Mouse (Mus musculus) hindbrain, embryonic 10.5 days (tissue): ENCODE measurements around the gene 1810024B03Rik. TPM values are rescaled to one million over a fixed set of nuclear protein-coding genes. Genes with fewer than 3 reads are reported as not detected.

Experiments used
- DNase-seq: peaks from one replicate; pipeline ENCODE4 v3.0.0-alpha.2; 2017; ENCODE audit warnings: low spot score
- H3K27ac ChIP-seq: fragments of 300-500 bp; sonication (generic); 2 replicates; pipeline ENCODE4 v1.5.1; 2016; ENCODE audit warnings: mild to moderate bottlenecking, moderate library complexity
- H3K27me3 ChIP-seq: fragments of 300-500 bp; sonication (generic); 2 replicates; pipeline ENCODE4 v1.6.1; 2016; ENCODE audit warnings: mild to moderate bottlenecking; ENCODE audit not compliant: poor library complexity, insufficient read depth, severe bottlenecking
- H3K36me3 ChIP-seq: fragments of 300-500 bp; sonication (generic); 2 replicates; pipeline ENCODE4 v1.6.1; 2016; ENCODE audit warnings: mild to moderate bottlenecking, moderate library complexity
- H3K4me1 ChIP-seq: fragments of 300-500 bp; sonication (generic); replicated peaks from 2 replicates; pipeline ENCODE4 v1.6.1; 2016; ENCODE audit warnings: mild to moderate bottlenecking
- H3K4me3 ChIP-seq: fragments of 300-500 bp; sonication (generic); 2 replicates; pipeline ENCODE4 v1.5.1; 2016; ENCODE audit warnings: mild to moderate bottlenecking, moderate library complexity
- H3K9me3 ChIP-seq: fragments of 300-500 bp; sonication (generic); 2 replicates; pipeline ENCODE4 v1.6.1; 2016; ENCODE audit warnings: mild to moderate bottlenecking, moderate library complexity
- WGBS: fragments of 180-500 bp; shearing (Covaris S2); methylation state at CpG from one replicate; pipeline ENCODE4 v1.1.7; 2016; 5-methylcytosine and 5-hydroxymethylcytosine counted together
- polyA plus RNA-seq: library from polyadenylated mRNA; unstranded; fragments of >200 nt; fragmentation: Nextera tagmentation; extraction: Ambion mirVana; gene quantifications from 2 replicates; pipeline ENCODE4 v1.2.1, GENCODE M21; 2016

Gene 1810024B03Rik
- polyA plus RNA-seq, 1 experiment from 2014 or later, result 2.6 TPM

- peak overlapping the region; percentile 88 for H3K27ac ChIP-seq
- DNase-seq, result peak; percentile 7
Measured at GRCm38 (mm10) chr2:127142577-127143157, 65.4 kb downstream of the 1810024B03Rik start.

DNA sequence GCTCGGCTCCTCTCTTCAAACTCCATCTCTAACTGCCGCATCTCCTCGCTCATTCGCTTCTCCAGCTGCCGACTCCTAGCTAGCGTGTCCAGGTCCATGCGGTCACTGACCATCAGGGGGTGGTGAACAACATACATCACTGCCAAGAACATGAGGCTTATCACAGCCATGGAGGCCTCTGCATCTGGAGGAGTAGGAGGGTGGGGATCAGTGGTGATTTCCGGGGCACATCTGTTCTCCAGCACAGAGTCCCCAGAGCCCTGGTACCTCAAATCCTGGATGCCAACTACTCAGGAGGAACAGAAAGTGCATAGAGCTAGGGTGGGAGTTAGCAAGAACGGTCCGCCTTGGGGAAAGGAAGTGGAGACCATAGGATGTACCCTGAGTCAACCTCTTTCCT is 66.0 kb downstream of the 1810024B03Rik start:
- peak overlapping the region; percentile 68; the same call in 1 of the 2 replicates for H3K4me3 ChIP-seq
- peaks cover 16% of the 10 kb centered on the region; the same call in 1 of the 2 replicates for H3K27me3 ChIP-seq
- H3K9me3 ChIP-seq, result no peaks in the 10 kb centered on the region
- H3K4me1 ChIP-seq, result peaks cover 28% of the 10 kb centered on the region
- no peak for DNase-seq
- H3K27ac ChIP-seq, result no peak overlapping the region
- peaks cover 33% of the 10 kb centered on the region for H3K36me3 ChIP-seq
- WGBS, result 91% methylated on average over 10 of the region's 10 CpGs

More at GRCm38 (mm10) chr2:127142577-127143157, 65.4 kb downstream of the 1810024B03Rik start:
- H3K27me3 ChIP-seq, result peaks cover 16% of the 10 kb centered on the region; the same call in 1 of the 2 replicates
- WGBS, result 19% methylated on average over 6 of the region's 6 CpGs
- H3K4me3 ChIP-seq, result peak overlapping the region; percentile 68
- H3K9me3 ChIP-seq, result no peaks in the 10 kb centered on the region
- H3K36me3 ChIP-seq, result peaks cover 33% of the 10 kb centered on the region
- H3K4me1 ChIP-seq, result peaks cover 22% of the 10 kb centered on the region

- Histone ChIP-seq H3K4me3 (no peak overlapping the region), H3K4me1 (peaks cover 32% of the 10 kb centered on the region), H3K27me3 (peaks cover 14% of the 10 kb centered on the region; the same call in 1 of the 2 replicates), H3K27ac (no peak overlapping the region), H3K36me3 (peaks cover 33% of the 10 kb centered on the region), H3K9me3 (no peaks in the 10 kb centered on the region)
- WGBS, result 94% methylated on average over 7 of the region's 7 CpGs
- DNase-seq, result no peak
Measured at GRCm38 (mm10) chr2:127140011-127140410, 68.1 kb downstream of the 1810024B03Rik start.

DNA sequence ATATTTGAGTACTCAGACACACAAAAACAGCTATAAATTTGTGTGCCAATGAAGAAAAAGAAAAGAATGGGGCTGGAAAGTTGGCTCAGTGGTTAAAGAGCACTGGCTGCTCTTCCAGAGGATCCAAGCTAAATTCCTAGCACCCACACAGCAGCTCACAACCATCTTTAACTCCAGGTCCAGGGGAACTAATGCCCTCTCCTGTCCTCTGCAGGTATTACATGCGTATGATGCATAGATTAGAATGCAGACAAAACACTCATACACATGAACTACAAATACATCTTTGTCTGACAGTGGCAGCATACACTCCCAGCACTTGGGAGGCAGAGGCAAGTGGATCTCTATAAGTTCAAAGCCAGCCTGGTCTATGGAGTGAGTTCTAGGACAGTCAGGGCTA is 68.5 kb downstream of the 1810024B03Rik start:
- H3K27ac ChIP-seq, result no peak overlapping the region
- H3K36me3 ChIP-seq, result peaks cover 33% of the 10 kb centered on the region
- no peak for DNase-seq
- peaks cover 34% of the 10 kb centered on the region for H3K4me1 ChIP-seq
- H3K9me3 ChIP-seq, result no peaks in the 10 kb centered on the region
- H3K27me3 ChIP-seq, result peaks cover 11% of the 10 kb centered on the region; the same call in 1 of the 2 replicates
- H3K4me3 ChIP-seq, result no peak overlapping the region
- 95% methylated on average over 1 of the region's 1 CpGs for WGBS

DNA sequence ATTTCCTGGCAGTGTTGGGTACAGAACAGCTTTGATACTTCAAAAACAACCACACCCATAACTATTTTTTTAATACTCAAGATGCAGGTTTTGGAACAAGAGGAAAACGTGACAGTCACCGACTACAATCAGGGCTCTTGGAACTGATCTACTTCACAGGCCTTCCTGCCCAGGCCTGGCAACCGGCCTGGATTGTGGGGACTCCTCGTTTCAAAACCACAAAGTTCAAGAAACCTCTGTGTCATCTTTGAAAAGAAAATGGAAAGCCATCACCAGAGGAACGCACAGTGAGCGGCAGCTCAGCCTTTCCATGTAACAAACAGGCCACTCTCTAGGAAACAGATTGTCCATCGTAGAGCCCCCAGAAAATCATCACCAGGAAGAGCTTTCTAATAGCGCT is 69.0 kb downstream of the 1810024B03Rik start:
- Histone ChIP-seq H3K4me3 (no peak overlapping the region), H3K27me3 (peaks cover 6% of the 10 kb centered on the region; the same call in 1 of the 2 replicates), H3K9me3 (no peaks in the 10 kb centered on the region), H3K4me1 (peaks cover 39% of the 10 kb centered on the region), H3K27ac (no peak overlapping the region), H3K36me3 (peaks cover 33% of the 10 kb centered on the region)
- no peak for DNase-seq
- WGBS, result 95% methylated on average over 8 of the region's 8 CpGs

DNA sequence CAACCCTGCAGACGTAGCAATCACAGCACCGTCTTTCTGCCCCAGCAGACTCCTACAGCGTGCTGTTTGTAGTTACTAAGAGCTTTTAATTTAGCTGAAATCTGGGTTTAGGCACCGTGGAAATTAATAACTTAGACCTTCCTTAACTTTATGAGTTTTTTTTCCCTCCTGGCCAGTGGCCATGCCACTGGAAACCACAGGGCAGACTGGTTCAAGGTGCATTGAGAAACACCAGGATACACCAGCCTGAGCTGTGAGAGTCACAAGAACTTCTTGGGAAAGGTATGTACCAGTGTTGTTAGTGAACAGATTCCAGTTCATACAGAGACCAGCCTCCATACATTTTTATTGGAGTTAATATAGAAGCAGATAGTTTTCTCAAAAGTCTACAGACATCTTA is 69.6 kb downstream of the 1810024B03Rik start:
- Histone ChIP-seq H3K4me1 (peaks cover 36% of the 10 kb centered on the region), H3K27ac (no peak overlapping the region), H3K9me3 (no peaks in the 10 kb centered on the region), H3K27me3 (no peaks in the 10 kb centered on the region), H3K4me3 (no peak overlapping the region), H3K36me3 (peaks cover 33% of the 10 kb centered on the region)
- DNase-seq, result no peak
- WGBS, result 86% methylated on average over 4 of the region's 4 CpGs

DNA sequence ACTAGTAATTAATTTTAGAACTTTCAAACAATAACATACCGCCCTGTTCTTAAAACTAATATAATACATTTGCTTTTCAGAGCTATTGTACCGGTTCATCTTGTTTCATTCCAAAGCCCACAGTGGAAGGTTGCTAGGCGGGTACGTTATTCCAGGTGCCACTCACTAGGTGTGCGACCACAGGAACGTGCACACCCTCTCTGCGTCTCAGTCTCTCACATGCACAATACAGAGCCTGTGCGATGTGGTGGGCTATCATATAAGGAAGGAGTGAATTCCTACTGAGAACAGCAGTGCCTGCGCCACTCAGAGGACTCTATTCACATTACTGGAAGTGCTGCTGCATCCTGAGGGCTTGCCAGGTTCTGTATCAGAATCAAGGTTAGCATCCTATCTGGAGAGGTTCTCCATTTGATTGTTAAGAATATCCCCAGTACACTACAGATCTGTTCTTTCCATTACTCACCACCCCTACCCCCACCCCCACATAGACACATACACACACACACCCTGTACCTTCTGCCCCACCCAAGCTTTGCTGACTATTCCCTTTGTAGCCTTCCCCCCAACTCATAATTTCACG is 70.2 kb downstream of the 1810024B03Rik start:
- 87% methylated on average over 10 of the region's 10 CpGs for WGBS

DNA sequence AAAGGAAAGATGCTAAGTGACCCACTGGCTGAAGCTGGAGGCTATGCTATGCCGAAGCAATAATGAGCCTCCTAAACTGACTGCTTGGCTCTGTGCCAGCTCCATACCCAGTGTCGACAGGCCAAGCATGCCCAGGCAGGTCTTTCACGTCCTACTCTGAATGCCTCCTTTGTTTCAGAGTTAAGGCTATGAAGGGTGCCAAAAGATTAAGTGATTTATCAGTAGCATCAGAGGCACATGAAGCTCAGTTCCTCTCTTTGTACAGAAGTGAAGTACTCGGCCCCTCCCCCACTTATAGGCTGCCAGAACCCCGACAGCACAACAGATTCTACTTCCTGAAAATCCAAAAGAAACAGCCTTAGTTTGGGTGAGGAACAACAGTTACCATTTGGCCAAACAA is 71.1 kb downstream of the 1810024B03Rik start:
- peaks cover 34% of the 10 kb centered on the region for H3K4me1 ChIP-seq
- H3K27me3 ChIP-seq, result no peaks in the 10 kb centered on the region
- no peaks in the 10 kb centered on the region for H3K9me3 ChIP-seq
- WGBS, result 45% methylated on average over 5 of the region's 5 CpGs
- peak; percentile 14 for DNase-seq
- H3K4me3 ChIP-seq, result no peak overlapping the region
- peaks cover 33% of the 10 kb centered on the region for H3K36me3 ChIP-seq
- 0 out of 2 replicates have a peak overlapping the region, but pooled peaks have one; percentile 35 for H3K27ac ChIP-seq

More for the DNA sequence above, 70.2 kb downstream of the 1810024B03Rik start:
- H3K27me3 ChIP-seq, result no peaks in the 10 kb centered on the region
- H3K27ac ChIP-seq, result no peak overlapping the region
- no peak for DNase-seq
- H3K4me3 ChIP-seq, result no peak overlapping the region
- peaks cover 34% of the 10 kb centered on the region for H3K4me1 ChIP-seq
- peaks cover 33% of the 10 kb centered on the region for H3K36me3 ChIP-seq
- no peaks in the 10 kb centered on the region for H3K9me3 ChIP-seq

Other genes with a start within 250 kb of the 1810024B03Rik start
- gene Ap4e1, start 199.6 kb downstream of the 1810024B03Rik start, polyA plus RNA-seq, result 12.5 and 13.1 TPM in 2 replicates
- gene Blvra, start 137.6 kb downstream of the 1810024B03Rik start, polyA plus RNA-seq, result 20.1 and 20.3 TPM in 2 replicates
- gene Ncaph, start 74.3 kb downstream of the 1810024B03Rik start, polyA plus RNA-seq, result 83.7 and 110 TPM in 2 replicates
- 12.6 and 14.1 TPM in 2 replicates for gene Itpripl1, start 64.8 kb downstream of the 1810024B03Rik start, polyA plus RNA-seq
- 85.7 and 96.5 TPM in 2 replicates for gene Snrnp200, start 106 bp upstream of the 1810024B03Rik start, polyA plus RNA-seq
- 53.2 and 55.4 TPM in 2 replicates for gene Ciao1, start 39.5 kb upstream of the 1810024B03Rik start, polyA plus RNA-seq
- 26.5 and 27.3 TPM in 2 replicates for gene Tmem127, start 39.6 kb upstream of the 1810024B03Rik start, polyA plus RNA-seq
- 73.6 and 78.7 TPM in 2 replicates for gene Stard7, start 61.9 kb upstream of the 1810024B03Rik start, polyA plus RNA-seq
- 5.2 and 5.7 TPM in 2 replicates for gene Dusp2, start 127.9 kb upstream of the 1810024B03Rik start, polyA plus RNA-seq
- gene Astl, start 130.4 kb upstream of the 1810024B03Rik start, polyA plus RNA-seq, result not detected in 2 replicates
- 2.3 and 3.0 TPM in 2 replicates for gene Adra2b, start 154.9 kb upstream of the 1810024B03Rik start, polyA plus RNA-seq
- gene Gpat2, start 216.9 kb upstream of the 1810024B03Rik start, polyA plus RNA-seq, result 0.10 and 0.24 TPM in 2 replicates
- 20.5 and 27.1 TPM in 2 replicates for gene Fahd2a, start 236.3 kb upstream of the 1810024B03Rik start, polyA plus RNA-seq